Mouse (Mus musculus): ENCODE measurements around the gene Bsg. TPM values are rescaled to one million over a fixed set of nuclear protein-coding genes. Genes with fewer than 3 reads are reported as not detected.
A peak's percentile ranks its signal among the peaks of the same experiment; 100 is the strongest.
"Not testable (repeated sequence)": the region's sequence is repeated elsewhere in the genome, so short reads cannot be mapped to it uniquely, and the experiment has no call there.

Bsg gene
- polyA plus RNA-seq, 1 experiment from 2014 or later, result 642 TPM

- H3K4me3 ChIP-seq, result peak within 1 kb of the TSS; percentile 49
- H3K27me3 ChIP-seq (ENCODE audit: low read depth, poor library complexity, severe bottlenecking), result no peaks in the 10 kb centered on the region
- no peaks in the 10 kb centered on the region for H3K9me3 ChIP-seq (replicated peaks)
- under 1% methylated on average over 36 of the region's 36 CpGs for WGBS
- peaks cover 47% of the 10 kb centered on the region for H3K36me3 ChIP-seq
- DNase-seq (ENCODE audit: low spot score), result peak; percentile 84
- H3K27ac ChIP-seq, result peak within 1 kb of the TSS; percentile 25; the same call in 1 of the 2 replicates
- H3K4me1 ChIP-seq, result peaks cover 14% of the 10 kb centered on the region
Observed at GRCm38 (mm10) chr10:79754856-79755516, 50.7 kb downstream of the Bsg start, which contains the start of gene Fgf22. Gene Fgf22 (plus strand): TSS chr10:79755076.

GRCm38 (mm10) chr10:79755854-79756253 lies 51.6 kb downstream of the Bsg start:
- WGBS, result 81% methylated on average over 3 of the region's 3 CpGs
- no peak for DNase-seq (ENCODE audit: low spot score)
- H3K36me3 ChIP-seq, result peaks cover 56% of the 10 kb centered on the region
- no peaks in the 10 kb centered on the region for H3K27me3 ChIP-seq (ENCODE audit: low read depth, poor library complexity, severe bottlenecking)
- H3K27ac ChIP-seq, result no peak overlapping the region
- no peaks in the 10 kb centered on the region for H3K9me3 ChIP-seq (replicated peaks)
- no peak overlapping the region for H3K4me3 ChIP-seq
- peaks cover 14% of the 10 kb centered on the region for H3K4me1 ChIP-seq

GRCm38 (mm10) chr10:79756660-79757059 lies 52.4 kb downstream of the Bsg start:
- H3K27ac ChIP-seq, result no peak overlapping the region
- no peak overlapping the region for H3K4me3 ChIP-seq
- H3K27me3 ChIP-seq (ENCODE audit: low read depth, poor library complexity, severe bottlenecking), result no peaks in the 10 kb centered on the region
- no peaks in the 10 kb centered on the region for H3K9me3 ChIP-seq (replicated peaks)
- peaks cover 14% of the 10 kb centered on the region for H3K4me1 ChIP-seq
- no peak for DNase-seq (ENCODE audit: low spot score)
- 91% methylated on average over 24 of the region's 24 CpGs for WGBS
- peaks cover 64% of the 10 kb centered on the region for H3K36me3 ChIP-seq

- H3K36me3 ChIP-seq, result peaks cover 91% of the 10 kb centered on the region
Observed at GRCm38 (mm10) chr10:79759675-79760074, 55.4 kb downstream of the Bsg start.

GRCm38 (mm10) chr10:79760603-79761143 lies 56.4 kb downstream of the Bsg start:
- Histone ChIP-seq H3K36me3 (peaks cover 94% of the 10 kb centered on the region), H3K27me3 (ENCODE audit: low read depth, poor library complexity, severe bottlenecking) (no peaks in the 10 kb centered on the region), H3K4me3 (no peak overlapping the region), H3K4me1 (peaks cover 24% of the 10 kb centered on the region), H3K27ac (no peak overlapping the region), H3K9me3 (replicated peaks) (no peaks in the 10 kb centered on the region)
- 95% methylated on average over 11 of the region's 11 CpGs for WGBS
- no peak for DNase-seq (ENCODE audit: low spot score)

More at GRCm38 (mm10) chr10:79759675-79760074, 55.4 kb downstream of the Bsg start:
- peaks cover 24% of the 10 kb centered on the region for H3K4me1 ChIP-seq
- H3K27ac ChIP-seq; H3K4me3 ChIP-seq; DNase-seq (ENCODE audit: low spot score); H3K27me3 ChIP-seq (ENCODE audit: low read depth, poor library complexity, severe bottlenecking); H3K9me3 ChIP-seq (replicated peaks): not testable (repeated sequence)
- 97% methylated on average over 1 of the region's 1 CpGs for WGBS

Other genes starting within 250 kb of the Bsg start
- gene Vmn2r83, start 235.8 kb upstream of the Bsg start, polyA plus RNA-seq (2016; fragmentation: Nextera tagmentation; extraction: Ambion mirVana), result not detected in 2 replicates
- gene Plpp2, start 170.7 kb upstream of the Bsg start, polyA plus RNA-seq (2016; fragmentation: Nextera tagmentation; extraction: Ambion mirVana), result 26.6 and 29.3 TPM in 2 replicates
- 71.3 and 79.8 TPM in 2 replicates for gene Mier2, start 149.3 kb upstream of the Bsg start, polyA plus RNA-seq (2016; fragmentation: Nextera tagmentation; extraction: Ambion mirVana)
- not detected in 2 replicates for gene Theg, start 117.2 kb upstream of the Bsg start, polyA plus RNA-seq (2016; fragmentation: Nextera tagmentation; extraction: Ambion mirVana)
- not detected in 2 replicates for gene C2cd4c, start 90.5 kb upstream of the Bsg start, polyA plus RNA-seq (2016; fragmentation: Nextera tagmentation; extraction: Ambion mirVana)
- 7.8 and 8.6 TPM in 2 replicates for gene Shc2, start 66.6 kb upstream of the Bsg start, polyA plus RNA-seq (2016; fragmentation: Nextera tagmentation; extraction: Ambion mirVana)
- gene Odf3l2, start 58.8 kb upstream of the Bsg start, polyA plus RNA-seq (2016; fragmentation: Nextera tagmentation; extraction: Ambion mirVana), result not detected in 2 replicates
- gene Madcam1, start 39.9 kb upstream of the Bsg start, polyA plus RNA-seq (2016; fragmentation: Nextera tagmentation; extraction: Ambion mirVana), result 3.7 and 6.4 TPM in 2 replicates
- 68.0 and 73.0 TPM in 2 replicates for gene Tpgs1, start 35.1 kb upstream of the Bsg start, polyA plus RNA-seq (2016; fragmentation: Nextera tagmentation; extraction: Ambion mirVana)
- gene Cdc34, start 22.3 kb upstream of the Bsg start, polyA plus RNA-seq (2016; fragmentation: Nextera tagmentation; extraction: Ambion mirVana), result 209 and 259 TPM in 2 replicates
- 0.76 and 0.94 TPM in 2 replicates for gene Gzmm, start 15.5 kb upstream of the Bsg start, polyA plus RNA-seq (2016; fragmentation: Nextera tagmentation; extraction: Ambion mirVana)
- 0.04 TPM in 1 of 2 replicates, not detected in the other for gene Hcn2, start 12.1 kb downstream of the Bsg start, polyA plus RNA-seq (2016; fragmentation: Nextera tagmentation; extraction: Ambion mirVana)
- gene Polrmt, start 42.1 kb downstream of the Bsg start, polyA plus RNA-seq (2016; fragmentation: Nextera tagmentation; extraction: Ambion mirVana), result 58.6 and 61.2 TPM in 2 replicates
- gene Fgf22, start 50.6 kb downstream of the Bsg start, polyA plus RNA-seq (2016; fragmentation: Nextera tagmentation; extraction: Ambion mirVana), result 0.28 and 0.65 TPM in 2 replicates
- 141 and 151 TPM in 2 replicates for gene Rnf126, start 62.5 kb downstream of the Bsg start, polyA plus RNA-seq (2016; fragmentation: Nextera tagmentation; extraction: Ambion mirVana)
- gene Fstl3, start 72.8 kb downstream of the Bsg start, polyA plus RNA-seq (2016; fragmentation: Nextera tagmentation; extraction: Ambion mirVana), result 1.8 and 2.3 TPM in 2 replicates
- 0.19 TPM in 1 of 2 replicates, not detected in the other for gene Prss57, start 86.5 kb downstream of the Bsg start, polyA plus RNA-seq (2016; fragmentation: Nextera tagmentation; extraction: Ambion mirVana)
- gene Palm, start 89.1 kb downstream of the Bsg start, polyA plus RNA-seq (2016; fragmentation: Nextera tagmentation; extraction: Ambion mirVana), result 121 and 126 TPM in 2 replicates
- gene Misp, start 116.5 kb downstream of the Bsg start, polyA plus RNA-seq (2016; fragmentation: Nextera tagmentation; extraction: Ambion mirVana), result 0.60 TPM in 1 of 2 replicates, not detected in the other
- 485 and 494 TPM in 2 replicates for gene Ptbp1, start 149.9 kb downstream of the Bsg start, polyA plus RNA-seq (2016; fragmentation: Nextera tagmentation; extraction: Ambion mirVana)
- 9.1 and 15.3 TPM in 2 replicates for gene Prtn3, start 170.0 kb downstream of the Bsg start, polyA plus RNA-seq (2016; fragmentation: Nextera tagmentation; extraction: Ambion mirVana)
- gene Plppr3, start 170.1 kb downstream of the Bsg start, polyA plus RNA-seq (2016; fragmentation: Nextera tagmentation; extraction: Ambion mirVana), result 108 and 140 TPM in 2 replicates
- gene Elane, start 181.8 kb downstream of the Bsg start, polyA plus RNA-seq (2016; fragmentation: Nextera tagmentation; extraction: Ambion mirVana), result not detected in 2 replicates
- gene Cfd, start 186.4 kb downstream of the Bsg start, polyA plus RNA-seq (2016; fragmentation: Nextera tagmentation; extraction: Ambion mirVana), result not detected in 2 replicates
- gene Med16, start 204.4 kb downstream of the Bsg start, polyA plus RNA-seq (2016; fragmentation: Nextera tagmentation; extraction: Ambion mirVana), result 63.6 and 67.1 TPM in 2 replicates
- gene Gm26602, start 206.4 kb downstream of the Bsg start, polyA plus RNA-seq (2016; fragmentation: Nextera tagmentation; extraction: Ambion mirVana), result not detected in 2 replicates
- 0.31 and 0.49 TPM in 2 replicates for gene Kiss1r, start 212.5 kb downstream of the Bsg start, polyA plus RNA-seq (2016; fragmentation: Nextera tagmentation; extraction: Ambion mirVana)
- 116 and 143 TPM in 2 replicates for gene R3hdm4, start 216.7 kb downstream of the Bsg start, polyA plus RNA-seq (2016; fragmentation: Nextera tagmentation; extraction: Ambion mirVana)
- 18.2 and 29.4 TPM in 2 replicates for gene Arid3a, start 222.6 kb downstream of the Bsg start, polyA plus RNA-seq (2016; fragmentation: Nextera tagmentation; extraction: Ambion mirVana)